Mouse (Mus musculus) hindbrain, postnatal 0 days (tissue): ENCODE measurements at regions not wholly inside any gene's neighbourhood (a gene's known extent, or its start where the extent isn't known, plus 50 kb on each side); places are given as distances from the start of the nearest gene placed in this dataset.

Source experiments
- ATAC-seq: fragments of 200-750 bp; cut with Nextera tagmentation; 2 replicates; pipeline ENCODE4 v1.8.0; 2017; ENCODE audit warnings: mild to moderate bottlenecking, moderate TSS enrichment, moderate library complexity
- DNase-seq: peaks from one replicate; pipeline ENCODE4 v3.0.0-alpha.2; 2015; ENCODE audit warnings: low spot score
- H3K27ac ChIP-seq: fragments of 300-500 bp; sonication (generic); 2 replicates; pipeline ENCODE4 v1.5.1; 2014; ENCODE audit warnings: mild to moderate bottlenecking
- H3K27me3 ChIP-seq: fragments of 300-500 bp; sonication (generic); 2 replicates; pipeline ENCODE4 v1.6.1; 2014; ENCODE audit warnings: low read length, mixed read lengths; ENCODE audit not compliant: insufficient read depth
- H3K36me3 ChIP-seq: fragments of 300-500 bp; sonication (generic); 2 replicates; pipeline ENCODE4 v1.6.1; 2014; ENCODE audit warnings: low read length, mixed read lengths; ENCODE audit not compliant: insufficient read depth
- H3K4me1 ChIP-seq: fragments of 300-500 bp; sonication (generic); 2 replicates; pipeline ENCODE4 v1.6.1; 2014; ENCODE audit warnings: antibody characterized with exemption, low read length, mixed read lengths; ENCODE audit not compliant: insufficient read depth
- H3K4me2 ChIP-seq: fragments of 300-500 bp; sonication (generic); 2 replicates; pipeline ENCODE4 v1.6.1; 2014; ENCODE audit warnings: low read depth, mild to moderate bottlenecking, low read length, moderate library complexity, mixed read lengths
- H3K4me3 ChIP-seq: fragments of 300-500 bp; sonication (generic); 2 replicates; pipeline ENCODE4 v1.5.1; 2014; ENCODE audit warnings: low read length
- H3K9ac ChIP-seq: fragments of 300-500 bp; sonication (generic); replicated peaks from 2 replicates; pipeline ENCODE4 v1.6.1; 2014; ENCODE audit warnings: mild to moderate bottlenecking, low read length, moderate library complexity, mixed read lengths
- H3K9me3 ChIP-seq: fragments of 300-500 bp; sonication (generic); 2 replicates; pipeline ENCODE4 v1.6.1; 2016; ENCODE audit warnings: low read length, mixed read lengths
- CTCF ChIP-seq: IDR thresholded peaks from 2 replicates; pipeline ENCODE4 v1.5.1; 2016; ENCODE audit warnings: antibody characterized with exemption, control low read depth, low read depth
- WGBS: fragments of 180-500 bp; shearing (Covaris S2); extraction: QIAGEN DNeasy Blood & Tissue Kit; methylation state at CpG from one replicate; pipeline ENCODE4 v1.1.7; 2014; 5-methylcytosine and 5-hydroxymethylcytosine counted together

GRCm38 (mm10) chr6:19214700-19215099 is 348.6 kb downstream of the Ankrd7 start:
- Histone ChIP-seq H3K4me2 (no peak overlapping the region), H3K4me1 (no peaks in the 10 kb centered on the region), H3K9me3 (no peaks in the 10 kb centered on the region), H3K27me3 (no peaks in the 10 kb centered on the region), H3K36me3 (no peaks in the 10 kb centered on the region), H3K4me3 (no peak overlapping the region), H3K27ac (no peak overlapping the region), H3K9ac (no peak overlapping the region)
- ATAC-seq (no peak; the same call in 1 of the 2 replicates), DNase-seq (peak; percentile 12)
- no peak for TF ChIP-seq CTCF
- 71% methylated on average over 1 of the region's 1 CpGs for WGBS

- Histone ChIP-seq H3K36me3 (no peaks in the 10 kb centered on the region), H3K4me1 (no peaks in the 10 kb centered on the region), H3K9me3 (no peaks in the 10 kb centered on the region), H3K4me3 (no peak overlapping the region), H3K27me3 (no peaks in the 10 kb centered on the region), H3K9ac (no peak overlapping the region), H3K4me2 (no peak overlapping the region), H3K27ac (no peak overlapping the region)
- WGBS = 45% methylated on average over 1 of the region's 1 CpGs
- no peak for TF ChIP-seq CTCF
- ATAC-seq = 0 out of 2 replicates have a peak, but pooled peaks have one; percentile 51
- peak; percentile 25 for DNase-seq
These were observed 349.0 kb downstream of the Ankrd7 start for GRCm38 (mm10) chr6:19215124-19215523.

- H3K4me2 ChIP-seq = no peak overlapping the region
- no peak overlapping the region for H3K4me3 ChIP-seq
- no peaks in the 10 kb centered on the region for H3K9me3 ChIP-seq
- H3K27ac ChIP-seq = no peak overlapping the region
- no peaks in the 10 kb centered on the region for H3K27me3 ChIP-seq
- ATAC-seq (no peak), DNase-seq (no peak)
- no peak for TF ChIP-seq CTCF
- H3K9ac ChIP-seq = no peak overlapping the region
- 60% methylated on average over 5 of the region's 5 CpGs for WGBS
- no peaks in the 10 kb centered on the region for H3K36me3 ChIP-seq
- no peaks in the 10 kb centered on the region for H3K4me1 ChIP-seq
These were observed 398.1 kb downstream of the Ankrd7 start for GRCm38 (mm10) chr6:19264075-19264819.

- ATAC-seq = no peak
- 75% methylated on average over 2 of the region's 2 CpGs for WGBS
- no peak overlapping the region for H3K4me3 ChIP-seq
These were observed 407.1 kb downstream of the Ankrd7 start for GRCm38 (mm10) chr6:19273207-19273606.

GRCm38 (mm10) chr6:19282682-19283333 is 416.7 kb downstream of the Ankrd7 start:
- H3K27me3 ChIP-seq = no peaks in the 10 kb centered on the region
- H3K36me3 ChIP-seq = no peaks in the 10 kb centered on the region
- no peaks in the 10 kb centered on the region for H3K9me3 ChIP-seq
- no peak overlapping the region for H3K9ac ChIP-seq
- no peaks in the 10 kb centered on the region for H3K4me1 ChIP-seq
- H3K4me2 ChIP-seq = no peak overlapping the region
- TF ChIP-seq CTCF = no peak
- peak; percentile 89 for ATAC-seq
- WGBS = 35% methylated on average over 4 of the region's 4 CpGs
- peak overlapping the region; percentile 41; the same call in 1 of the 2 replicates for H3K27ac ChIP-seq
- peak; percentile 85 for DNase-seq
- no peak overlapping the region for H3K4me3 ChIP-seq

More at GRCm38 (mm10) chr6:19273207-19273606, 407.1 kb downstream of the Ankrd7 start:
- no peaks in the 10 kb centered on the region for H3K27me3 ChIP-seq
- no peak overlapping the region for H3K27ac ChIP-seq
- no peak overlapping the region for H3K4me2 ChIP-seq
- H3K4me1 ChIP-seq = no peaks in the 10 kb centered on the region
- no peak for DNase-seq
- no peak for TF ChIP-seq CTCF
- H3K9ac ChIP-seq = no peak overlapping the region
- no peaks in the 10 kb centered on the region for H3K9me3 ChIP-seq
- no peaks in the 10 kb centered on the region for H3K36me3 ChIP-seq

GRCm38 (mm10) chr6:19332659-19333058 is 466.5 kb downstream of the Ankrd7 start:
- ATAC-seq = no peak
- H3K27ac ChIP-seq = no peak overlapping the region
- no peak overlapping the region for H3K4me2 ChIP-seq
- TF ChIP-seq CTCF = no peak
- H3K9me3 ChIP-seq = no peaks in the 10 kb centered on the region
- no peaks in the 10 kb centered on the region for H3K27me3 ChIP-seq
- DNase-seq = no peak
- H3K4me3 ChIP-seq = no peak overlapping the region
- no peak overlapping the region for H3K9ac ChIP-seq
- no peaks in the 10 kb centered on the region for H3K36me3 ChIP-seq
- H3K4me1 ChIP-seq = no peaks in the 10 kb centered on the region

- Histone ChIP-seq H3K27ac (no peak overlapping the region), H3K9me3 (no peaks in the 10 kb centered on the region), H3K4me2 (no peak overlapping the region), H3K4me3 (no peak overlapping the region), H3K27me3 (no peaks in the 10 kb centered on the region), H3K9ac (no peak overlapping the region), H3K36me3 (no peaks in the 10 kb centered on the region), H3K4me1 (no peaks in the 10 kb centered on the region)
- no peak for ATAC-seq
- no peak for DNase-seq
- no peak for TF ChIP-seq CTCF
- WGBS = 91% methylated on average over 6 of the region's 6 CpGs
These were observed 469.5 kb downstream of the Ankrd7 start for GRCm38 (mm10) chr6:19335653-19336052.
